Mouse (Mus musculus) leukemia stem cell, adult 10-12 weeks (primary cell): ENCODE measurements around the gene Olfr601. TPM values are rescaled to one million over a fixed set of nuclear protein-coding genes. Genes with fewer than 3 reads are reported as not detected.

Experiments
- polyA plus RNA-seq: library from polyadenylated mRNA; stranded (reverse); fragments of >175 nt; gene quantifications from 2 replicates; pipeline ENCODE4 v1.2.3, GENCODE M21; 2012; ENCODE audit warnings: low replicate concordance

The Olfr601 gene
- not detected in 2 replicates for polyA plus RNA-seq

GRCm38 (mm10) chr7:103362555-103362954 lies at the start of gene Olfr601:
Gene Olfr601, minus strand, starts transcription at chr7:103362655.

GRCm38 (mm10) chr7:103386077-103386476 lies 23.6 kb upstream of the Olfr601 start, which contains the start of gene Olfr603:
Gene Olfr603, minus strand, starts transcription at chr7:103386177.

GRCm38 (mm10) chr7:103349569-103349968 lies 12.9 kb downstream of the Olfr601 start, which contains the start of gene Olfr600:
Gene Olfr600, minus strand, starts transcription at chr7:103349669.

GRCm38 (mm10) chr7:103335617-103336016 lies 26.8 kb downstream of the Olfr601 start, which contains the start of gene Olfr599:
Gene Olfr599, plus strand, starts transcription at chr7:103335917.

GRCm38 (mm10) chr7:103323268-103323667 lies 39.2 kb downstream of the Olfr601 start, which contains the start of gene Olfr598:
Gene Olfr598, plus strand, starts transcription at chr7:103323568.

GRCm38 (mm10) chr7:103316015-103316414 lies 46.4 kb downstream of the Olfr601 start, which contains the start of gene Olfr597:
Gene Olfr597, plus strand, starts transcription at chr7:103316315.

Other genes with a start within 250 kb of the Olfr601 start
- not detected in 2 replicates for gene Olfr586, start 237.0 kb downstream of the Olfr601 start, polyA plus RNA-seq
- not detected in 2 replicates for gene Olfr588-ps1, start 221.8 kb downstream of the Olfr601 start, polyA plus RNA-seq
- gene Olfr589, start 206.3 kb downstream of the Olfr601 start, polyA plus RNA-seq: not detected in 2 replicates
- gene Olfr591, start 184.3 kb downstream of the Olfr601 start, polyA plus RNA-seq: not detected in 2 replicates
- gene Olfr592, start 177.9 kb downstream of the Olfr601 start, polyA plus RNA-seq: not detected in 2 replicates
- not detected in 2 replicates for gene Olfr593, start 150.8 kb downstream of the Olfr601 start, polyA plus RNA-seq
- not detected in 2 replicates for gene Olfr594, start 145.7 kb downstream of the Olfr601 start, polyA plus RNA-seq
- not detected in 2 replicates for gene Usp17ld, start 110.2 kb downstream of the Olfr601 start, polyA plus RNA-seq
- gene Olfr596, start 57.0 kb downstream of the Olfr601 start, polyA plus RNA-seq: not detected in 2 replicates
- gene Olfr597, start 46.3 kb downstream of the Olfr601 start, polyA plus RNA-seq: not detected in 2 replicates
- not detected in 2 replicates for gene Olfr598, start 39.1 kb downstream of the Olfr601 start, polyA plus RNA-seq
- not detected in 2 replicates for gene Olfr599, start 26.7 kb downstream of the Olfr601 start, polyA plus RNA-seq
- 0.05 TPM in 1 of 2 replicates, not detected in the other for gene Olfr600, start 13.0 kb downstream of the Olfr601 start, polyA plus RNA-seq
- gene Olfr603, start 23.5 kb upstream of the Olfr601 start, polyA plus RNA-seq: not detected in 2 replicates
- gene Usp17lc, start 52.4 kb upstream of the Olfr601 start, polyA plus RNA-seq: not detected in 2 replicates
- not detected in 2 replicates for gene Olfr605, start 82.8 kb upstream of the Olfr601 start, polyA plus RNA-seq
- not detected in 2 replicates for gene Olfr606, start 86.4 kb upstream of the Olfr601 start, polyA plus RNA-seq
- gene Olfr607, start 101.5 kb upstream of the Olfr601 start, polyA plus RNA-seq: not detected in 2 replicates
- gene Olfr608, start 107.2 kb upstream of the Olfr601 start, polyA plus RNA-seq: not detected in 2 replicates
- not detected in 2 replicates for gene Olfr609, start 135.4 kb upstream of the Olfr601 start, polyA plus RNA-seq
- gene Olfr610, start 149.5 kb upstream of the Olfr601 start, polyA plus RNA-seq: not detected in 2 replicates
- not detected in 2 replicates for gene Olfr611, start 158.2 kb upstream of the Olfr601 start, polyA plus RNA-seq
- not detected in 2 replicates for gene Olfr612, start 180.1 kb upstream of the Olfr601 start, polyA plus RNA-seq
- not detected in 2 replicates for gene Olfr613, start 185.4 kb upstream of the Olfr601 start, polyA plus RNA-seq
- not detected in 2 replicates for gene Olfr615, start 193.4 kb upstream of the Olfr601 start, polyA plus RNA-seq
- gene Olfr616, start 206.5 kb upstream of the Olfr601 start, polyA plus RNA-seq: not detected in 2 replicates
- not detected in 2 replicates for gene Olfr617, start 210.4 kb upstream of the Olfr601 start, polyA plus RNA-seq
- gene Olfr618, start 227.4 kb upstream of the Olfr601 start, polyA plus RNA-seq: not detected in 2 replicates
- gene Olfr619, start 237.9 kb upstream of the Olfr601 start, polyA plus RNA-seq: not detected in 2 replicates
- gene Olfr620, start 249.9 kb upstream of the Olfr601 start, polyA plus RNA-seq: not detected in 2 replicates